Mouse (Mus musculus) limb, embryonic 11.5 days (tissue): ENCODE measurements at regions not wholly inside any gene's neighbourhood (a gene's known extent, or its start where the extent isn't known, plus 50 kb on each side); places are given as distances from the start of the nearest gene placed in this dataset.

Experiments used
- ATAC-seq: fragments of 200-750 bp; cut with Nextera tagmentation; 2 replicates; pipeline ENCODE4 v1.8.0; 2017; ENCODE audit warnings: low read depth; ENCODE audit not compliant: insufficient number of reproducible peaks, low FRiP score, low TSS enrichment
- DNase-seq: peaks from one replicate; pipeline ENCODE4 v3.0.0-alpha.2; 2015; ENCODE audit warnings: low spot score
- H3K27ac ChIP-seq: fragments of 300-500 bp; sonication (generic); replicated peaks from 2 replicates; pipeline ENCODE4 v1.5.1; 2014; ENCODE audit warnings: low read depth, mild to moderate bottlenecking, low read length
- H3K27me3 ChIP-seq: fragments of 300-500 bp; sonication (generic); 2 replicates; pipeline ENCODE4 v1.6.1; 2014; ENCODE audit warnings: mild to moderate bottlenecking, low read length, mixed read lengths; ENCODE audit not compliant: control insufficient read depth, insufficient read depth
- H3K36me3 ChIP-seq: fragments of 300-500 bp; sonication (generic); 2 replicates; pipeline ENCODE4 v1.6.1; 2014; ENCODE audit warnings: mild to moderate bottlenecking, low read length, moderate library complexity, mixed read lengths; ENCODE audit not compliant: control insufficient read depth, insufficient read depth
- H3K4me1 ChIP-seq: fragments of 300-500 bp; sonication (generic); 2 replicates; pipeline ENCODE4 v1.6.1; 2014; ENCODE audit warnings: low read length, mixed read lengths; ENCODE audit not compliant: control insufficient read depth, insufficient read depth
- H3K4me2 ChIP-seq: fragments of 300-500 bp; sonication (generic); 2 replicates; pipeline ENCODE4 v1.6.1; 2014; ENCODE audit warnings: low read depth, mild to moderate bottlenecking, moderate library complexity; ENCODE audit not compliant: severe bottlenecking
- H3K4me3 ChIP-seq: fragments of 300-500 bp; sonication (generic); 2 replicates; pipeline ENCODE4 v1.5.1; 2014; ENCODE audit warnings: low read depth, low read length
- H3K9ac ChIP-seq: fragments of 300-500 bp; sonication (generic); 2 replicates; pipeline ENCODE4 v1.6.1; 2014; ENCODE audit warnings: mild to moderate bottlenecking, low read length
- H3K9me3 ChIP-seq: fragments of 300-500 bp; sonication (generic); 2 replicates; pipeline ENCODE4 v1.6.1; 2016; ENCODE audit warnings: low read length; ENCODE audit not compliant: control insufficient read depth
- WGBS: fragments of 180-500 bp; shearing (Covaris S2); extraction: QIAGEN DNeasy Blood & Tissue Kit; methylation state at CpG from one replicate; pipeline ENCODE4 v1.1.7; 2014; 5-methylcytosine and 5-hydroxymethylcytosine counted together

- DNase-seq (no peak), ATAC-seq (no peak)
- Histone ChIP-seq H3K9me3 (no peaks in the 10 kb centered on the region), H3K4me2 (no peak overlapping the region), H3K9ac (no peak overlapping the region), H3K27me3 (no peaks in the 10 kb centered on the region), H3K4me3 (no peak overlapping the region), H3K4me1 (no peaks in the 10 kb centered on the region), H3K27ac (no peak overlapping the region), H3K36me3 (no peaks in the 10 kb centered on the region)
- 73% methylated on average over 3 of the region's 3 CpGs for WGBS
Measured at GRCm38 (mm10) chr13:47700556-47700955, 560.5 kb upstream of the Id4 start.

- Histone ChIP-seq H3K9me3 (no peaks in the 10 kb centered on the region), H3K4me2 (no peak overlapping the region), H3K4me3 (no peak overlapping the region), H3K4me1 (no peaks in the 10 kb centered on the region), H3K36me3 (no peaks in the 10 kb centered on the region), H3K27me3 (no peaks in the 10 kb centered on the region), H3K27ac (no peak overlapping the region), H3K9ac (no peak overlapping the region)
- WGBS = 90% methylated on average over 18 of the region's 18 CpGs
- DNase-seq (no peak), ATAC-seq (no peak)
Measured at GRCm38 (mm10) chr13:47707961-47708609, 552.9 kb upstream of the Id4 start.

- no peaks in the 10 kb centered on the region for H3K36me3 ChIP-seq
- H3K4me1 ChIP-seq = no peaks in the 10 kb centered on the region
- no peak for DNase-seq
- no peak overlapping the region for H3K4me3 ChIP-seq
- no peak for ATAC-seq
- H3K9me3 ChIP-seq = no peaks in the 10 kb centered on the region
- H3K27me3 ChIP-seq = no peaks in the 10 kb centered on the region
- H3K27ac ChIP-seq = no peak overlapping the region
- H3K9ac ChIP-seq = no peak overlapping the region
- WGBS = 95% methylated on average over 3 of the region's 3 CpGs
- H3K4me2 ChIP-seq = no peak overlapping the region
Measured at GRCm38 (mm10) chr13:47709323-47709722, 551.7 kb upstream of the Id4 start.

GRCm38 (mm10) chr13:47712507-47712906 lies 548.5 kb upstream of the Id4 start:
- no peaks in the 10 kb centered on the region for H3K27me3 ChIP-seq
- no peak overlapping the region for H3K9ac ChIP-seq
- 91% methylated on average over 4 of the region's 4 CpGs for WGBS
- no peak overlapping the region for H3K4me2 ChIP-seq
- ATAC-seq = no peak
- H3K4me1 ChIP-seq = no peaks in the 10 kb centered on the region
- DNase-seq = no peak
- H3K36me3 ChIP-seq = no peaks in the 10 kb centered on the region
- no peaks in the 10 kb centered on the region for H3K9me3 ChIP-seq
- no peak overlapping the region for H3K27ac ChIP-seq
- no peak overlapping the region for H3K4me3 ChIP-seq

GRCm38 (mm10) chr13:47716265-47716664 lies 544.8 kb upstream of the Id4 start:
- no peaks in the 10 kb centered on the region for H3K36me3 ChIP-seq
- H3K9me3 ChIP-seq = no peaks in the 10 kb centered on the region
- WGBS = 82% methylated on average over 4 of the region's 4 CpGs
- no peaks in the 10 kb centered on the region for H3K27me3 ChIP-seq
- no peak for ATAC-seq
- DNase-seq = no peak
- no peaks in the 10 kb centered on the region for H3K4me1 ChIP-seq
- H3K4me3 ChIP-seq = no peak overlapping the region
- H3K4me2 ChIP-seq = no peak overlapping the region
- H3K27ac ChIP-seq = no peak overlapping the region
- H3K9ac ChIP-seq = no peak overlapping the region

- Histone ChIP-seq H3K9me3 (no peaks in the 10 kb centered on the region), H3K9ac (no peak overlapping the region), H3K27me3 (no peaks in the 10 kb centered on the region), H3K36me3 (no peaks in the 10 kb centered on the region), H3K27ac (no peak overlapping the region), H3K4me2 (no peak overlapping the region), H3K4me1 (no peaks in the 10 kb centered on the region), H3K4me3 (no peak overlapping the region)
- WGBS = 75% methylated on average over 2 of the region's 2 CpGs
- ATAC-seq (no peak), DNase-seq (no peak)
Measured at GRCm38 (mm10) chr13:47720645-47721044, 540.4 kb upstream of the Id4 start.

- Histone ChIP-seq H3K4me3 (no peak overlapping the region), H3K4me2 (no peak overlapping the region), H3K36me3 (no peaks in the 10 kb centered on the region), H3K27ac (no peak overlapping the region), H3K9ac (no peak overlapping the region), H3K9me3 (no peaks in the 10 kb centered on the region), H3K4me1 (no peaks in the 10 kb centered on the region), H3K27me3 (no peaks in the 10 kb centered on the region)
- 74% methylated on average over 1 of the region's 1 CpGs for WGBS
- no peak for ATAC-seq
- no peak for DNase-seq
Measured at GRCm38 (mm10) chr13:47734415-47734814, 526.6 kb upstream of the Id4 start.

- no peak for DNase-seq
- Histone ChIP-seq H3K27me3 (no peaks in the 10 kb centered on the region), H3K9ac (no peak overlapping the region), H3K27ac (no peak overlapping the region), H3K4me2 (no peak overlapping the region), H3K4me3 (no peak overlapping the region), H3K9me3 (no peaks in the 10 kb centered on the region), H3K36me3 (no peaks in the 10 kb centered on the region), H3K4me1 (no peaks in the 10 kb centered on the region)
- WGBS = 85% methylated on average over 8 of the region's 8 CpGs
- ATAC-seq = no peak
Measured at GRCm38 (mm10) chr13:47735426-47736063, 525.5 kb upstream of the Id4 start.

- Histone ChIP-seq H3K4me3 (no peak overlapping the region), H3K36me3 (no peaks in the 10 kb centered on the region)
- ATAC-seq = no peak
Measured at GRCm38 (mm10) chr13:47748906-47749305, 512.1 kb upstream of the Id4 start.

More at GRCm38 (mm10) chr13:47748906-47749305, 512.1 kb upstream of the Id4 start:
- DNase-seq = no peak
- Histone ChIP-seq H3K9me3 (no peaks in the 10 kb centered on the region), H3K9ac (no peak overlapping the region), H3K4me2 (no peak overlapping the region), H3K27me3 (no peaks in the 10 kb centered on the region), H3K27ac (no peak overlapping the region), H3K4me1 (no peaks in the 10 kb centered on the region)
